Mouse (Mus musculus) adrenal gland, postnatal 4 days (tissue): Measurements from ENCODE around the gene Hist1h3e. TPM values are rescaled to one million over a fixed set of nuclear protein-coding genes. Genes with fewer than 3 reads are reported as not detected.
"Not testable (repeated sequence)": the region's sequence is repeated elsewhere in the genome, so short reads cannot be mapped to it uniquely, and the experiment has no call there.

Source experiments
- DNase-seq, 2 experiments: peaks; one replicate each; pipeline ENCODE4 v3.0.0; 2021 to 2022; ENCODE audit warnings: low spot score in 2 of 2, mixed read lengths in 2 of 2
- long read RNA-seq, 2 experiments: library from polyadenylated mRNA; stranded (forward); transcript quantifications; one replicate each; pipeline ENCODE4 v2.0.0; 2021
- total RNA-seq, 2 experiments: library from RNA; stranded (reverse); gene quantifications; 2 replicates each; pipeline ENCODE4 v1.2.3; 2021

Gene Hist1h3e
- 100 to 1,000 TPM; 399 to 448 TPM for total RNA-seq
- long read RNA-seq, experiment 1, result 0 reads
- long read RNA-seq, experiment 2, result 0 reads

DNA sequence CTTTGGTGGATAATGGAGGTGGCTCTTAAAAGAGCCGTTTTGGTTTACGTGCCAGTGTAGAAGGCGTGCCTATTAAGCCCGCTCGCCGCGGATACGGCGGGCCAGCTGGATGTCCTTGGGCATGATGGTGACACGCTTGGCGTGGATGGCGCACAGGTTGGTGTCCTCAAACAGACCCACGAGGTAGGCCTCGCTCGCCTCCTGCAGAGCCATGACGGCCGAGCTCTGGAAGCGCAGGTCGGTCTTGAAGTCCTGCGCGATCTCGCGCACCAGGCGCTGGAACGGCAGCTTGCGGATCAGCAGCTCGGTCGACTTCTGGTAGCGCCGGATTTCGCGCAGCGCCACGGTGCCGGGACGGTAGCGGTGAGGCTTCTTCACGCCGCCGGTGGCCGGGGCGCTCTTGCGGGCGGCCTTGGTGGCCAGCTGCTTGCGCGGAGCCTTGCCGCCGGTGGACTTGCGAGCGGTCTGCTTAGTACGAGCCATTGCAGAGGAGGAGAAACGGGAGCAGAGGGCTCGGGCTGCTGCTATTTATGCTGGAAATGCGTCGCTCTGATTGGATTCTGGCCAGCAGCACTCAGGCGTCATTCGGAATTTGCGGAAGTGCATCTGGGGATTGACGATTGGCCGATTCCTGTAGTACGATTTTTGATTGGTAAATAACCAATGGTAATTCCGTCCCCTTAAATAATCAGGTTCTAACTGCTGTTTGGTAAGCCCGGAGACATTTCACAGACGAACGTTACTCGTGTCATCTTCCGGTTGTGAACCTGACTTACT is at the start of gene Hist1h3e:
Gene Hist1h3e, minus strand, starts transcription at position 487 of the 777 bp plus-strand sequence.
- peak; percentile 89 to 90 for DNase-seq

DNA sequence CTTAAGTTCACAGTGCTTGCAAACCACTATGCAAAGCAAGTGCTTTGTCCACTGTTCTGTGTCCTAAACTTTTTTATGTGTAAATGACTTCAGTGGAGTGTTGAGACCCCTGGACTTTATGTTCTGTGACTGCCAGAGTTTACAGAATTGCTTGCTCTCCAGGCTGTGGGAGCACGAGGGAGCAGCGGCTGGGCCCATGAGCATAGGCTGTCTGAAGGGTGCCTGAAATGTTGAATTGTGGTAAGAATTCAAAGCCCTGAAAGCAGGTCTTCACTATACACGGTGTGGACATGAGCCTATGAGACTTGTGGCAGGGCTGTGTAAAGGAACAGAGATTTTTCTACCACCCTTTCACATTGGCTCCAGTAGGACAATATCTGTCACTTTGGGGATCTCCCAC is 49.5 kb upstream of the Hist1h3e start:
- DNase-seq, result no peak

DNA sequence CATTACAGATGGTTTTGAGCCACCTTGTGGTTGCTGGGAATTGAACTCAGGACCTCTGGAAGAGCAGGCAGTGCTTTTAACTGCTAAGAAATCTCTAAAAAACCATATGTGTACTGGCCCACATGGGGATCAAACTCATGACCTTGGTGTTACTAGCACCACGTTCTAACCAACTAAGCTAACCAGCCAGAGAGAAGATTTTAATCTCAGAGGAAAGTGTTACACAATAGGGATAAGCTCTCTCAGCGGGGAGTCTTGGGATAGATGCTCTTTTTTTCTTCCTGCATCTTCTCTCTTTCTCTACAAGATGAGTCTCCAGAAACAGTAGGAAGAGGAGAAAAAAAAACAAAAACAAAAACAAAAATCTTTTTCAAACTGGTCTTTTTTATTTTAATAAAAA is 48.2 kb upstream of the Hist1h3e start:
- DNase-seq, result no peak

DNA sequence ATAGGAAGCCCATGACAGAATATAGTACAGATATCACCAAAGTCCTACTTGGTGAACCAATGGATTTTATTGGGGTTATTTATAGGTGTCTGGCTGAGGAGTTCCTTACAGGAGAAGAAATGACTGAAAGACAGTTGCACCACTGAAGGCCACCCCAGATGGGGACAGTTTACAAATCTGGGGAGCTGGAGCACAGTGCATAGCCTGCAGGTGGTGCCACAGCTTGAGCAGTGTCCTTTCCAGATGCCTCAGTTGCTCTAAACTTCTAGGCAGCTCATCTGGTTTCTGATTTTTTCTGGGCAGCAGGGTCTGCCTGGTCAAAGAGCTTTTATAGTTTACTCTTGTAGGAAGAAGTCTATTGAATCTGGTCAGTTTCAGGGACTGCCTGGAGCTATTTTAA is 47.7 kb upstream of the Hist1h3e start:
- DNase-seq, result no peak

DNA sequence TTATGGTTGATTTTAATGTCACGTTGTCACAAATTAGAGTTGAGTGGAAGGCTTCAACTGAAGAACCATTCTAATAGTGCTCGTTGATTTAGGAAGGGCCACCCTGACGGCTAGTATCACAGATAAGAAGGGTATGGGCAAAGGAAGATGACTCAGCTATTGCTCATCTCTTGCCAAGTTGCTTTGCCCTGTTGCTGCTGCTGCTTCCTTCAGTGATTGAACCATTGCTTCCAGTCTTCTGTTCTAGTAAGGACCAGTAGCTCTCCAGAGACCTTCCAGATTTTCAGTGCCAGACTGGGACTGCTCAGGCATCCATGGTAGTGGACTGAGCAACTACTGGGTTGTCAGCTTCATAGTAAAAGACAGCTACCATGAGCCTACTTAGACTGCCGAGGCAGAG is 47.0 kb upstream of the Hist1h3e start:
- no peak for DNase-seq

DNA sequence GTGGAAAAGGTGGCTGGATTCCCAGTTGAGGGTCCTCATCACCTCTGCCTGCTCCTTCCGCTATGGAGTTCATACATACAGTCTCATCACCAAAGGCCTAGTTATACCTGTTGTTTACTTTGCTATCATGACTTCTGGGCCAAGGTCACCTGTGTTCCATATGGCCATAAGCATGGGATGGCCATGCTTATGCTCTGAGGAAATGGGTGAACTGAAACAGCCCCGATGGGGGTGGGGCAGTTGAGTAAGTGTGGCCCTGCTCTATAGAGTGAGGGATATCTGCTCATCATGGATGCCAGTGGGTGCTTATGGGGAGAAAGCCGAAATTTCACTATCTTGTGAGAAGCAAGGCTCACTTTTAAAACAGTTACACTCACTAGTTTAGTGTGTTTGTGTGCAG is 42.9 kb upstream of the Hist1h3e start:
- DNase-seq, result no peak

DNA sequence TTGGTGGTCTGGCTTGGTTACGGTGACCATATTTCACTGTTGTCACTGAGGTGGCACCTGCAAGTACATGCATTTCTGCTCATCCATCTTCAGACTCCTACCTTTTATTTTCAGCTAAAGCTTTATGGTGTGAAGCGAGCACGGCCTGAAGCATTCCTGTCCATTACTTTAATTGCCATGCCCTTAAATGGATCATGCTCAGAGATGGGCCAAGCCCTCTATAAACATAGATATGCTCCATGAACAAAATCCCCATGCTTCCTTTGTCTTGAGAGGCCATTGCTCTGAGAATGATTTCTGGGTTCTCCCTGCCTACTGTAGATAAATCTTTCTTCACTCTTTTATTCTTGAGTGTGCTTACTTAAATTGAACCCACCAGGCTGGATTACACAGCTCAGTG is 42.3 kb upstream of the Hist1h3e start:
- no peak for DNase-seq

DNA sequence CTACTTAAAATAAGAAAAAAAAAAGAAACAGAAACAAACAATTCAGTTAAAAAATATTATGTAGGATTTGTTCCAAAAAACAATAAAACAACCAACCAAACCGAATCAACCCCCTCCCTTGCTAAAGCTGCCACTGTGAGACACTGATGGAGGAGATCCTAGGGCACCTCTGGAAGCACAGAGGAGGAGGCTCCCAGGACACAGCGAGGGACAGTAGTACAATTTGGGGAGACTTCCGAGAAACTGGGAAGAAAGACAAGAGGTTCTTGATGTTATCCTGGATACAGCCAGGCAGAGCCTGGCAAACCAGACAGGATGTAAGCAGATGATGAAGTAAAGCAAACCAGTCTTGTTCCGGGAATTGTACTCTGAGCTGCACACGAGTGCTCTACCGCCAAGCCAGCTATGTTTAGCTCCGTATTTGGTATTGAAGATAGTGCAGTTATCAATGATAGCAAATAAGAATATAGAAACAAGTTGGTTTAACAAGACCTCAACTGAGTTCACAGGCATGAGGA is 41.1 kb upstream of the Hist1h3e start:
- DNase-seq, result no peak

DNA sequence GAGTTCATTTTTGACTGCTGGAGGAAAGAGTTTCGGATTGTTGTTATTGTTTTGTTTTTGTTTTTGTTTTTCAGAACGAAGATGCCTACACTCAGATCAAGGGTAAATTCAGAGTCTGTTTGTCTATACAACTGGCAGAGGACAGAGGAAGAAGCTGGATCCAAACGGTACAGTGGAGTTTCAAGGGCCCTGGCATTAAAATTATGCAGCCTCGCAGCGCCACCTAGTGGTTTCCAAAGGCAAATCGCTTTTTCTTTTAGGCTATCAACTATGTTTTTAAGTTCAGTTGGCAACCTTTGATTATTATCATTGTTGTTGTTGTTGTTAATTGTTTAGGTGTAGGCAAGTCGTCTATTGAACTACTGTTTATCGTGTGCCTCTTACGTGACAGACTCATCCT is 35.8 kb upstream of the Hist1h3e start:
- peak; percentile 59 to 71 for DNase-seq

DNA sequence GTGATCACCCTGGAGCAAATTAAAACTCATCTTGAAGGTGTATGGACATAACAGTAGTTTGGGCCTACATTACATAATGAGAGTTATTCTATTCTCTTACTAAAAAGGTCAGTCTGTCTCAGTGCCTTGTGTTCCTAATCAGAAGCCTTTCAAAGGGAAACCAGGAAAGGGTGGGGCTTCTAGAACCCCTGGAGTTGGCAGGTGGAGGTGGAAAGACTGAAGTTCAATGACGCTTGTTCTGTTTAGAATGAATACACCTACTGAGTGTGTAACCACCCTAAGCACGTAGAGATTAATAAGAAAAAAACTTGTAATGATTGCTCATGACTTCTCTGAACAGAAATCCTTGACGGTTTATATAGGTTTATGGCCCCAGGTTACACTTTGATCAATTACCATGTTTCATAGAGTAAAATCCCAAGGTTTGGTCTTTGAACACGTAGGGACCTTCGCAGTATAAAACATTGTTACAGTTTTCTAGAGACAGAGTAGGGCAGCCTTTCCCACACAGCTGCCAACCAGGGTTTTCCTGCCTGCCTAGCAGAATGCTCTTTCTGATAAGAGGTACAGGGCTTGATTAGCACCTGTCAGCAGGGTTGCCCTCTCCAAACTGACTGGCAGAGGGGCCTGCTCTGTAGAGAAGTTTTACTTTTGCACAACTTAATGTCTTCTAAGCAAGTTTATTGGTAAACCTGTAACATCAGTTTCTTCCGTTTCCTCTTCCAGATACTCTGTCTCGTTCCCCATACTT is 33.6 kb upstream of the Hist1h3e start:
- DNase-seq, result no peak

DNA sequence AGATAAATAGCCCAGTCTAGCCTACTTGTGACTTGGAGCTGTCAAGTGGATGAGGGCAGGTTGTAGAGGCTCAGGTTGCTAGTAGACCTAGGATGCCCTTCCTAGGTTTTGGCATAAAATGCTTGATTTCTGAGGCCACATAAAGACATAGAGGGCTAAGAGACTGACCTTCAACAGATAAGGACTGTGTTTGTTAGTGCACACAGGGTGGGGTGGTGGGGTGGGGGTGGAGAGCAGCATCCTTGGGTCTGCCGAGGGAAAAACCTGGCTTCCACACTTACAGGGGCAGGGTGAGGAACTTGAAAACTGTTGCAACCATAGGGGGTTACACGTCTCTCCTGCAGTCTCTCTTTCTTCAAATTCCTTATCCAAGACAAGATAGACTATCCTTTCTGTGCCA is 33.0 kb upstream of the Hist1h3e start:
- DNase-seq, result no peak

DNA sequence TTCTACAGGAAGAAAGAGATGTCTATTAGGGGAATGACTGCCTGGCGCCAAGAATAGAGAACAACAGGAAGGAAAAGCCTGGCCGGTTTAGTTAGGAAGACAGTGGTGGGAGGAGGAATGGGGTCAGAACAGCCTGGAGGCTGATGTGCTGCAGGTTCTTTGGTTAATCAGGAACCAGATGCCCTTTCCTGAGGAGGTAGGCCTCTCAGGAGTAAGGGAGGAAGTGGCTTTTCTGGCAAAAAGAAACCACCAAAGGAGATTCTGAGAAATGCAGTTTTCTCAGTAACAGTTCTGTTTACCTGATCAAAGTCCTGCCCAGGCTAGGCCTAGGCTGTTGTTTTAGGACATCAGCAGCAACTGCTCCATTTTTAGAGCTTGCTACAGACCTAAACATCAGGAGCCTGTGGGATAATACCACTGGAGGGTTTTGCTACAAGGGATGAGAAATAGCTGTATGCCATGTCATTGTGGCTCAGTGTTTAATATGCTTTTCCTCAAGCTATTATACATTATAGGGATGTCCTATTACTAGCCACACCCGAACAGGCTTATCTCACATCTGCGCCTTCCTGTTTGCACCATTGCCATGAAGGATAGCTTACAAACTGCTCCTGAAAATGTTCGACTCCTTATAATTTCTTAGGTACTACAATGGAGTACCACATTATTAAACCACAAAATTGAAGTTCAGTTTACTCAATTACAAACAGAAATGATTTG is 31.0 kb upstream of the Hist1h3e start:
- DNase-seq, result no peak

DNA sequence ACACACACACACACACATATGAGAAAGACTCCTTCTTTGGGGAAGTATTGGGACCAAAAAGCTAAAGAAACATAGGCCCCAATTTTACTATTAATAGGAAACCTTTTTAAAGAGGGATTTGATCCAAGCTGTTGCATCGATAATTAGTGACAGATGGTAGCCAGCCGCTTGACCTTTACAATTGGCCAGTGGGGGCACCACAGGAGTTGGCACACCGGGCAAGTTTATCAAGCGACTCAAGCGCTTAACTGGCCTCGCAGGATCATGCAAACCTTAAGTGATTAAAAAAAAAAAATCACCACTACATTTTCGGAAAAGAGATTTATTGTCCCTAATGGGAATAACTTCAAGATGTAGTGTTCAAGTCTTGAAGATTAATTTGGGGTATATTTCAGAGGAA is 30.4 kb upstream of the Hist1h3e start:
- no peak for DNase-seq

DNA sequence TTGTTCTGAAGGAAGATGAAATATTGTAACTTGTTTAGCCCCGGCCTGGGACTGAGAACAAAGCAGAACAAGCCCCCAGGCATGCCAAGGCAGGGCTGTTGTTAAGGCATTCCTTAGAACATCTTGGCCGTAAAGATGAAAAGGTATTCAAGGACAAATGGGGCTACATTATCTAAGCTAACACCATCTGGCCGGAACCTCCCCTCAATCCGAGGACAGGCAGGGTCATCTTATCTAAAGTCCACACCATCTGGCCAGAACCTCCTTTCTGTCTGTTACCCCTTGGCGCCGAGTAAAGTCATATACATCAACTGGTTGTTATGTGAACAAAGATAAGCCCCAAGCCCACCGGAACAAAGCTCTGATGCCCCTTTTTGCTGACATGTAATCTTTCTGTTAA is 29.7 kb upstream of the Hist1h3e start:
- not testable (repeated sequence) for DNase-seq

DNA sequence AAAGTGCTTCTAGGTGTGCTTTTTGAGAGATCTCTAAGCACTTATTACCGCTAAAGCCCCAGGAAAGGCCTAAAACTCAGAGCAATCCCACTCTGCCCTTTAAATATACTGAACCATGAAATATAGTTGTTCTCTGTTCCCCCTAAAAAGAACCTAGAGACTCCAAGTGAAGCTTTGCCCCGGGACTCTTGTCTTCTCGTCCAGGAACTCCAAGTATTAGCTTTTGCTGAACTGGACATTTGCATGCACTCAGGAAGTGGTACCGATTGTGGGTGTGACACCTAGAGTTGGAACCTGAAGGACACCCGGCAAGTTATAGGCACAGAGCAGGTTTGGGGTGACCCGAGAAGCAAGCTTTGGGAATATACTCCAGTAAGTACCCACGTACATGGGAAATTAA is 29.0 kb upstream of the Hist1h3e start:
- no peak for DNase-seq

DNA sequence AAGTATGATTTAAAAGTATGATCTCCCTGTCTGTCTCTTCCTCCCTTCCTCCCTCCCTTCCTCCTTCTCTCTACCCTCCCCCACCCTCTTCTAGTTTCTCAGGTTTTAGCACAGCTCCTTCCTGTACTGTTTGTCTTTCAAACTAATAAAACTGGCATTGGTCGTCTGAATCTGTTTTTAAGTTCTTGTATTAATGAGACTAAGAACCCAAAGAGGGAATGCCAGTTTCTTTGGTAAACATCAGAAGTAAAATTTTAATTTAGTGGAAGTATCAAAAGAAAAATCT is 24.7 kb upstream of the Hist1h3e start:
- DNase-seq, result no peak

DNA sequence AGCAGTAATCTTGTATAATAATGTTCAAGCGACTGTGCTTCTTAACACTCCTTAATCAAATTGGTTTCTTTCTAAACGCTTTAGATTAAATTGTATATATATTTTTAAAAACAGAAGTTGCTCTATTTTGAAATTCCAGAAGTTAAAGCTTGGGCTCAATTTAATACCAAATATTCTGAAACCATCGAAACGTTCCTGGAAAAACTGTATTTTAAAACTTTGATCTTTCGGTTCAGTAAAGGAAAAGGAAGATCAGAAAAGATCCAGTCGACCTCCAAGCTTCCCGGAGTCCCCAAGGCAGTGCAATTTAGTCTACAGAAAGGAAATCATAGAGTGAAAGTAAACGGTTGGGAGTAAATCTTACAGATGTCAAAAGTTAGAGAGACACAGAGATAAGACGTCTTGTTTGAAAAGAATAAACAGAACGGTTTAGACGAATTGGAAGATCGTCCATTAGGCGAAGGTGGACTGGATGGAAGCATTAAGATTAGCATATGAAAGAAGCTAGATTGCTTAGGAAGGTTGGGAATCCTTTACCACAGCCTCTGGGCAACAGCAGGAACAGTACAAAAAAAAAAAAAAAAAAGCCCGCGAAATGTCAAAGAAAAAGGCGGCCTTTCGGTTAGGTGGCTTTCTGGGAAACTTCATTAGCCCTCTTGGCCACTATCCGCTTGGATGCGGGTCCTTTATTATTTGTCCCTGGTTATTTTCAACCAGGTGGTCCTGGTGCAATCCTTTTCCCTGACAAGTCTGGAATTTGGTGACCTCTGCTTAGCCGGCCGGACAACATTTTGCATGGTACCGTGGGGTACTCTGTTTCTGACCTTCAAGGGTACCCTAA is 24.1 kb upstream of the Hist1h3e start:
- DNase-seq, result no peak

DNA sequence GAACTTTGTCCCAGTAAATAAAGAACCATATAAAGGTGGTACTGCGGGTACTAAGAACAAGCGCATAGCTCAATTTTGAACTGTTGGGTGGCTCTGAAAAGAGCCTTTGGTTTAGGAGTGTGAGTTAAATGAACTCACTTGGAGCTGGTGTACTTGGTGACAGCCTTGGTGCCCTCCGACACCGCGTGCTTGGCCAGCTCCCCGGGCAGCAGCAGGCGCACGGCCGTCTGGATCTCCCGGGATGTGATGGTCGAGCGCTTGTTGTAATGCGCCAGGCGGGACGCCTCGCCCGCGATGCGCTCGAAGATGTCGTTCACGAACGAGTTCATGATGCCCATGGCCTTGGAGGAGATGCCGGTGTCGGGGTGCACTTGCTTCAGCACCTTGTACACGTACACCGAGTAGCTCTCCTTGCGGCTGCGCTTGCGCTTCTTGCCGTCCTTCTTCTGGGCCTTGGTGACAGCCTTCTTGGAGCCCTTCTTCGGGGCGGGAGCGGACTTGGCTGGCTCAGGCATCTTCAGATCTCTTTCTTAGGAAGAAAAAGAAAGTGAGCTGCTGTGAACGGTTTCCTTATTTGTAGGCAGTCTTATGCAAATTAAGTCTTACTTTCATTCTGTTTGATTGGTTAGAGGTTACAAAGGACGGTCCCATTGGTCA is 23.4 kb upstream of the Hist1h3e start:
- peak in 1 of 2 experiments; percentile 43 for DNase-seq

DNA sequence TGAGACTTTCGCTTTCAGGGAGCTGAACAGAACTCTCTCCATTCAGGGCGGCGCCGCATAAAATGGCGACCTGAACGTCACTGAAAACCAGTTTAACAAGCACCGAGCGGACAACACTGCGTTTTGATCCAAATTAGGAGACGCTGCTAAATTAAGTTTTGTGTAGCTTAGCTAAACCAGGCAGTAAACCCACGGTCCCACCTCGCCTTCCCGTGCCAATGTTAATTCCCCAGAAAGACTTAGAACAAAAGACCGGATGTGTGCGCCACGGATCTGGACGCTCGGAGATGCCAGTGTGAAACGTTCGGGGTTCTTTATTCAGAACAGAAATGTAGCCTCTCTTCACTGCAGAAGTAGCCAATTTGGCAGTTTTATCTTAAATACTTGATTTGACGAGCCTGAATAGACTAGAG is 22.9 kb upstream of the Hist1h3e start:
- peak in 1 of 2 experiments; percentile 50 for DNase-seq

DNA sequence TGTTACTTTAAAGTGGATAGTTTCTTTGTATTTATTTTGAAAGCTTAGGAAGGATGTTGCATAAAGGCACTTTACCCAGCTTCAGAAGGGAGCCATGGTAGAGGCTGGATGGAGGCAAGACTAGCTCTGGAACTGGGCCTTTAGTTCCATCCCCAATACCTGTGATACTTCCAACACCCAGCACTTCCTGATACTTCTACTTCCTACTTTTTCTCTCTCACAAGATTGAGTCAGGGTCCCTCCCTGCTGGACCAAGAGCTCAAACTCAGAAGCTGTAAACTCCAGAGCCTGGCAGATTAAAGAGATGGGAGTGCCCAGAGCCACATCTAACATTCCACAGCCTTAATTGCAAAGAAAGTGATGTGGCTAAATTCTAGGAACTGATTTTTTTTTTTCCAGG is 22.2 kb upstream of the Hist1h3e start:
- no peak for DNase-seq
